Mouse (Mus musculus): Measurements from ENCODE around the gene Zbtb20.

The Zbtb20 gene

GRCm38 (mm10) chr16:42875852-42875980 is at the start of gene Zbtb20:
Gene Zbtb20, plus strand, starts transcription at chr16:42875881.
- no peak for DNase-seq

GRCm38 (mm10) chr16:42835940-42836339 is 39.7 kb upstream of the Zbtb20 start:
- no peak for DNase-seq

- no peak for DNase-seq
Measured at GRCm38 (mm10) chr16:42836404-42837120, 39.1 kb upstream of the Zbtb20 start.

- DNase-seq: no peak
Measured at GRCm38 (mm10) chr16:42838226-42838625, 37.5 kb upstream of the Zbtb20 start.

GRCm38 (mm10) chr16:42857564-42858183 is 18.0 kb upstream of the Zbtb20 start:
- DNase-seq: no peak

GRCm38 (mm10) chr16:42859251-42859650 is 16.4 kb upstream of the Zbtb20 start:
- DNase-seq: no peak

- DNase-seq: no peak
Measured at GRCm38 (mm10) chr16:42863231-42863630, 12.4 kb upstream of the Zbtb20 start.

GRCm38 (mm10) chr16:42866061-42866460 is 9.6 kb upstream of the Zbtb20 start:
- DNase-seq: no peak

GRCm38 (mm10) chr16:42872101-42872500 is 3.6 kb upstream of the Zbtb20 start:
- no peak for DNase-seq

GRCm38 (mm10) chr16:42873942-42874341 is 1.7 kb upstream of the Zbtb20 start:
- DNase-seq: no peak

GRCm38 (mm10) chr16:42874456-42874855 is 1.2 kb upstream of the Zbtb20 start:
- DNase-seq: no peak

- DNase-seq: peak; percentile 98
Measured at GRCm38 (mm10) chr16:42874910-42875851, 500 bp upstream of the Zbtb20 start.

- peak; percentile 84 for DNase-seq
Measured at GRCm38 (mm10) chr16:42876021-42877000, 630 bp downstream of the Zbtb20 start.

GRCm38 (mm10) chr16:42880046-42880445 is 4.4 kb downstream of the Zbtb20 start:
- DNase-seq: no peak

GRCm38 (mm10) chr16:42885538-42885937 is 9.9 kb downstream of the Zbtb20 start:
- DNase-seq: no peak

GRCm38 (mm10) chr16:42885964-42886363 is 10.3 kb downstream of the Zbtb20 start:
- DNase-seq: no peak

GRCm38 (mm10) chr16:42897125-42897693 is 21.5 kb downstream of the Zbtb20 start:
- DNase-seq: no peak

- no peak for DNase-seq
Measured at GRCm38 (mm10) chr16:42900328-42900727, 24.6 kb downstream of the Zbtb20 start.

GRCm38 (mm10) chr16:42907283-42907701 is 31.6 kb downstream of the Zbtb20 start:
- peak; percentile 49 for DNase-seq

GRCm38 (mm10) chr16:42908381-42908780 is 32.7 kb downstream of the Zbtb20 start:
- DNase-seq: no peak

- DNase-seq: no peak
Measured at GRCm38 (mm10) chr16:42908896-42909295, 33.2 kb downstream of the Zbtb20 start.

- no peak for DNase-seq
Measured at GRCm38 (mm10) chr16:42910016-42910415, 34.3 kb downstream of the Zbtb20 start.

Data from thymus, postnatal 25 days (tissue).